Mouse (Mus musculus): ENCODE results near the gene Slc29a3. TPM values are rescaled to one million over a fixed set of nuclear protein-coding genes. Genes with fewer than 3 reads are reported as not detected.

Slc29a3 gene
- total and polyA plus RNA-seq, 3 experiments: 3.9 to 5.6 (median 4.1) TPM

DNA sequence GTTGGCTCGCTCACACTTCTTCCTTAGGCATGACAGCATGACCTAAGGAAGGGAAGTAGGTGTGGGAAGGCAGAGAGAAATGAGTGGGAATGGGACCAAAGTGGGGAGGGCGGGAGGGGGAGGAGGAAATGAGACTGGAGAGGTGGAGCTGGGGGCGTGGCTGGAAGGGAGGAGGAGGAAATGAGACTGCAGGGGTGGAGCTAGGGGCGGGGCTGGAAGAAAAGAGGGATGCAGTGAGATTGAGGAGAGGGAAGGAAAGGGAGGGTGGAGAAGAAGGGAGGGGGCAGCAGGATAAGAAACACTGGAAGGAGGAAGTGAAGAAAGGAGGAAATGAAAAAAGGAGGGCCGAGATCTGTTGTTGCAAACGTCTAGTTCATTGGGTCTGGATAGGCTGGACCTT is 61.6 kb downstream of the Slc29a3 start:
- TF ChIP-seq EP300 (IDR thresholded peaks at IDR 0.05; ENCODE audit: insufficient read depth, low read depth, low read length): no peak
- no peak for TF ChIP-seq CTCF (IDR thresholded peaks at IDR 0.05)
- TF ChIP-seq POLR2A (IDR thresholded peaks at IDR 0.05; ENCODE audit: insufficient read depth, low read depth, low read length): no peak
- H3K79me2 ChIP-seq (replicated peaks; ENCODE audit: control insufficient read depth, insufficient read depth, low read length): no peaks in the 10 kb centered on the region
- peaks cover 7% of the 10 kb centered on the region; the same call in 1 of the 2 replicates for H3K27me3 ChIP-seq (ENCODE audit: control insufficient read depth, insufficient read depth, low read length)
- H3K4me3 ChIP-seq: no peak overlapping the region
- no peak overlapping the region for H3K9ac ChIP-seq (ENCODE audit: low read depth, low read length)
- H3K27ac ChIP-seq: no peak overlapping the region
- intact Hi-C loops (cut with DNase I): no loop called here
- no peaks in the 10 kb centered on the region for H3K36me3 ChIP-seq (ENCODE audit: control insufficient read depth, insufficient read depth, low read length)
- DNase-seq: peak; percentile 27 to 40
- WGBS: 23% methylated on average over 6 of the region's 6 CpGs
- H3K4me1 ChIP-seq (ENCODE audit: control insufficient read depth, insufficient read depth, low read length): no peaks in the 10 kb centered on the region

DNA sequence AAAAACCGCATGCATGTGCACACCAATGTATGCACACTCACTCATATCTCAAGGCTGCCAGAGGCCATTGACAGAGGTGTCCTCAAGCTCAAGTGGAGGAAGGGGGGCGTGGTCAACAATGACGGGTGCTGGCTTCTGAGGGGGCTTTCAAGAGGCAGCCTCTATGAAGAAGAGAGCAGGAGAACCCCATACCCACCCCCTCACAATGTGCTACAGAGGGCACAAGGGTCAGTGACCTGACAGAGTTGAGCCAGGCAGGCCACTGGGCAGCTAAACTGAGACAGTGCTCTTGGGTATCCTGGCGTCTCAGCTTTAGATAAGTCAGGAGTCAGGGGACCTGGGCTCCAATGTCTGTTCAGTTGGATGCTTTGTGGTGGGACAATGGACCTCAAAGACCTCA is 63.2 kb downstream of the Slc29a3 start:
- H3K27me3 ChIP-seq (ENCODE audit: control insufficient read depth, insufficient read depth, low read length): peaks cover 10% of the 10 kb centered on the region; the same call in 1 of the 2 replicates

DNA sequence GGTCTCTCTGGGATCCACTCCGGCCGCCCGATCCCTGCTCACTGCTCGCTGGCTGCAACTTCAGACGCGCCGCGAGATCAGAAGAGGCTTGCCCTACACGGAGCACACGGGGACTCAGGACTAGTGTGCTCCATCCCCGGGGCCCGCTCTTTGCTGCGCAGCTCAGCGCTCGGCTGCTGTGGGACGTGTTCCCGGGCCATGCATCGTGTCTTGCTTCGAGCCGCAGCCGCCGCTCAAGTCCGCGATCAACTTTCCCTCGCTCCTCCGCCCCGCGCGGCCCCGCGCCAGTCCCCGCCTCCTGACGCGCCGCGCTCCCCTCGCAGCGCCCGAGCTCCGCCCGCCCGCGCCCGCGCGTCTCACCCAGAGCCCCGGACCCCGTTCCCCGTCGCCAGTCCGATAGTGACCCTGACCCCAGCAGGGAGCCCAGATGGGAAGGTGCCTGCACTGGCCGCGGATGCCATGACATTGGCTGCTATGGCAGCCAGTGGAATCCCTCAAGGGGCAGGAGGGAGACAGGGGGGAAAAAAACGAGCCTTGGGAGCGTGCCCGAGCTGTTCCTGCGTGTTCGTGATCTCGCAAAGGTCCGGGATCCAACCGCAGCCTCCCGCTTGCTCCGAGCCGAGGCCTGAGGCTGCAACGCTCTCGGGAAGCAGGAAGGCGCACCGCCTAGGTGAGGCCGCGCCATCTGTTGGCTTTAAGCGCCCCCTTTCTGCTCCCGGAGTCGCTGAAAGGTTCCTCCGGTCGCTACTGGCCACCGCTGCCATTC is 65.4 kb downstream of the Slc29a3 start:
- H3K79me2 ChIP-seq (replicated peaks; ENCODE audit: control insufficient read depth, insufficient read depth, low read length): no peaks in the 10 kb centered on the region
- H3K4me3 ChIP-seq: peak overlapping the region; percentile 71
- peak; percentile 78 to 84 for DNase-seq
- peak overlapping the region; percentile 71 for H3K9ac ChIP-seq (ENCODE audit: low read depth, low read length)
- peak overlapping the region; percentile 87 for H3K27ac ChIP-seq
- H3K4me1 ChIP-seq (ENCODE audit: control insufficient read depth, insufficient read depth, low read length): no peaks in the 10 kb centered on the region
- intact Hi-C loops (cut with DNase I): loop anchor here (1.0 to 5.0 kb wide), 3 partner anchors 55 to 156 kb away; no protein-coding TSS in a partner anchor
- H3K36me3 ChIP-seq (ENCODE audit: control insufficient read depth, insufficient read depth, low read length): no peaks in the 10 kb centered on the region
- peak; percentile 89 for TF ChIP-seq CTCF (IDR thresholded peaks at IDR 0.05)
- 0 out of 2 replicates have a peak, but pooled peaks have one; percentile 23 for TF ChIP-seq EP300 (IDR thresholded peaks at IDR 0.05; ENCODE audit: insufficient read depth, low read depth, low read length)
- TF ChIP-seq POLR2A (IDR thresholded peaks at IDR 0.05; ENCODE audit: insufficient read depth, low read depth, low read length): no peak
- whole genome bisulfite sequencing: under 1% methylated on average over 76 of the region's 76 CpGs
- peaks cover 10% of the 10 kb centered on the region; the same call in 1 of the 2 replicates for H3K27me3 ChIP-seq (ENCODE audit: control insufficient read depth, insufficient read depth, low read length)

More for the DNA sequence above, 63.2 kb downstream of the Slc29a3 start:
- Histone ChIP-seq H3K4me3 (no peak overlapping the region), H3K79me2 (replicated peaks; ENCODE audit: control insufficient read depth, insufficient read depth, low read length) (no peaks in the 10 kb centered on the region), H3K36me3 (ENCODE audit: control insufficient read depth, insufficient read depth, low read length) (no peaks in the 10 kb centered on the region), H3K9ac (ENCODE audit: low read depth, low read length) (no peak overlapping the region), H3K27ac (no peak overlapping the region), H3K4me1 (ENCODE audit: control insufficient read depth, insufficient read depth, low read length) (no peaks in the 10 kb centered on the region)
- DNase-seq: no peak
- intact Hi-C loops (cut with DNase I): loop anchor here (5.0 kb wide), 2 partner anchors 57 to 72 kb away; no protein-coding TSS in a partner anchor
- TF ChIP-seq EP300 (IDR thresholded peaks at IDR 0.05; ENCODE audit: insufficient read depth, low read depth, low read length) (no peak), POLR2A (IDR thresholded peaks at IDR 0.05; ENCODE audit: insufficient read depth, low read depth, low read length) (no peak), CTCF (IDR thresholded peaks at IDR 0.05) (no peak)
- 71% methylated on average over 4 of the region's 4 CpGs for WGBS

DNA sequence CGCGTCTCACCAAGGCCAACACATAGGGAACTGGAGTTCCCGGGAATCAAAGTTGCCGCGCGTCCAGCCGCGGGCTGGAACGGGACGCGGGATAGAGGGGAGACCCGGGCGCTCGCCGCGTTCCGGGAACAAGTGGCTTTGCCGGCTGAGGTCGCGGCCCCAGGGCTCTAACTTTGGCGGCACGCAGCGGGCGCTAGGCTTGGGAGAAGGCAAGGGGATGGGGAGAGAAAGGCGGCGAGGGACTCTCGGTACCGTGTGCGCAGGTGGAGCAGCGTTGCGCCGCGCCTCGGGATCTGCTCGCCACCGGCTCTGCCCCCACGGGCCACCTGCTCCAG is 66.0 kb downstream of the Slc29a3 start:
- H3K27me3 ChIP-seq (ENCODE audit: control insufficient read depth, insufficient read depth, low read length): peaks cover 10% of the 10 kb centered on the region; the same call in 1 of the 2 replicates
- peak overlapping the region; percentile 71 for H3K4me3 ChIP-seq
- H3K9ac ChIP-seq (ENCODE audit: low read depth, low read length): peak overlapping the region; percentile 71
- intact Hi-C loops (cut with DNase I): loop anchor here (5.0 kb wide), 2 partner anchors 54 to 69 kb away; no protein-coding TSS in a partner anchor
- no peaks in the 10 kb centered on the region for H3K36me3 ChIP-seq (ENCODE audit: control insufficient read depth, insufficient read depth, low read length)
- peak overlapping the region; percentile 87; the same call in 1 of the 2 replicates for H3K27ac ChIP-seq
- DNase-seq: peak; percentile 18 to 42
- no peak for TF ChIP-seq POLR2A (IDR thresholded peaks at IDR 0.05; ENCODE audit: insufficient read depth, low read depth, low read length)
- no peak for TF ChIP-seq CTCF (IDR thresholded peaks at IDR 0.05)
- no peak for TF ChIP-seq EP300 (IDR thresholded peaks at IDR 0.05; ENCODE audit: insufficient read depth, low read depth, low read length)
- under 1% methylated on average over 37 of the region's 37 CpGs for WGBS
- H3K4me1 ChIP-seq (ENCODE audit: control insufficient read depth, insufficient read depth, low read length): no peaks in the 10 kb centered on the region
- H3K79me2 ChIP-seq (replicated peaks; ENCODE audit: control insufficient read depth, insufficient read depth, low read length): no peaks in the 10 kb centered on the region

DNA sequence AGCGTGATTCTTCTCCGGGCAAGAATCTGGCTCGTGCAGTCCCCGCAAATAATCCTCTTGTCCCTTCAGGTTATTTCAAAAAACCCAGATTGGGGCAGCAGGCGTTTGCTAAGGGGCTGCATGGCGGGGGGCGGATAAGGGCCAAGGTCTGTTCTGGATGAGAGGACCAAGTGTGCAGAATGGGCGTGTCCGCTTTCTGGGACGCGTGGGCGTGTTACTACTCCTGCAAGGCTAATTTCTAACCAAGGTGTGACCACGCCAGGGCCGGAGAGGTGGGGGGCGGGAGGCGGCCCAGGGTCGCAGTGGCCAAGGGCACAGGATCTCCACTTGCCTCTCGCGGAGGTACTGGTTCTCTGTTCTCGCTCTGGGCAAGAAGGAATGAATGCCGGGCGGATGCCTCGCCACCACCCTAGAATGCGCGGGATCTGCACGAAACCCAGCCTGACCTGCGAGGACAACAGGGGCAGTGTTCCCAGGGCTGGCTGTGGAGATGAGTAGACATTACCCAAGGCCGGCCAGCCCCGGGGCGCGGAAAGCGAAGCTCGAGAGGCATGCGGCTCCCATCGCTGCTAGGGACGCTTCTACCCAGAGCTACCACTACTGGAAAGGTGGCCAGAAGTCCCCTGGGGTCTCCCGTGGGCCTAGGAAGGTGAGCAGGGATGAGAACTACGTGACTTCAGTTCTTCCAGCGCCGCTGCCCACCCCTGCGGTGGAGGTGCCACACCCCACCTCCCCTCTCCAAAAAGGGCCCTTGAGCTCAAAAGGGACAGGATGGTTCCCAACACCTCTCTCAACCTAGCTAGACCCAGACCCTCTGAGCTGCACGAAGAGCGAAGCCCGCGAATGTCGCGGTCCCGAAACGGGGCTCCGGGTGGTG is 66.6 kb downstream of the Slc29a3 start:
- DNase-seq: no peak
- H3K9ac ChIP-seq (ENCODE audit: low read depth, low read length): peak overlapping the region; percentile 71
- H3K79me2 ChIP-seq (replicated peaks; ENCODE audit: control insufficient read depth, insufficient read depth, low read length): no peaks in the 10 kb centered on the region
- intact Hi-C loops (cut with DNase I): loop anchor here (5.0 kb wide), 2 partner anchors 54 to 69 kb away; no protein-coding TSS in a partner anchor
- H3K27me3 ChIP-seq (ENCODE audit: control insufficient read depth, insufficient read depth, low read length): peaks cover 10% of the 10 kb centered on the region; the same call in 1 of the 2 replicates
- TF ChIP-seq CTCF (IDR thresholded peaks at IDR 0.05) (no peak), EP300 (IDR thresholded peaks at IDR 0.05; ENCODE audit: insufficient read depth, low read depth, low read length) (no peak), POLR2A (IDR thresholded peaks at IDR 0.05; ENCODE audit: insufficient read depth, low read depth, low read length) (no peak)
- H3K36me3 ChIP-seq (ENCODE audit: control insufficient read depth, insufficient read depth, low read length): no peaks in the 10 kb centered on the region
- no peaks in the 10 kb centered on the region for H3K4me1 ChIP-seq (ENCODE audit: control insufficient read depth, insufficient read depth, low read length)
- 7% methylated on average over 50 of the region's 50 CpGs for WGBS
- H3K27ac ChIP-seq: no peak overlapping the region
- H3K4me3 ChIP-seq: peak overlapping the region; percentile 71

Data from heart, adult 2 months (tissue).